Mouse (Mus musculus): Measurements from ENCODE around the gene Zbtb33. TPM values are rescaled to one million over a fixed set of nuclear protein-coding genes. Genes with fewer than 3 reads are reported as not detected.

The Zbtb33 gene
- total RNA-seq, 2 experiments from 2014 or later = 21.3 to 25.2 TPM

Small RNA genes lying within 50 kb of the gene (microRNA-seq; reads per million reads assigned to microRNA genes)
- gene Mir3110 = not detected

Other genes with a start within 250 kb of the Zbtb33 start
- gene Btg1-ps1, start 171.0 kb upstream of the Zbtb33 start, total RNA-seq (2021) = not detected
- gene Btg1-ps2, start 146.7 kb upstream of the Zbtb33 start, total RNA-seq (2021) = not detected
- not detected for gene Rhox10, start 123.3 kb upstream of the Zbtb33 start, total RNA-seq (2021)
- not detected for gene Rhox11, start 104.7 kb upstream of the Zbtb33 start, total RNA-seq (2021)
- not detected for gene Rhox12, start 78.9 kb upstream of the Zbtb33 start, total RNA-seq (2021)
- gene Rhox13, start 68.6 kb upstream of the Zbtb33 start, total RNA-seq (2021) = not detected
- gene Tmem255a, start 62.6 kb downstream of the Zbtb33 start, total RNA-seq (2021) = 10 to 100 TPM; 13.5 to 14.0 TPM
- gene Atp1b4, start 126.4 kb downstream of the Zbtb33 start, total RNA-seq (2021) = not detected

Data from left cerebral cortex, postnatal 36 days (tissue).